Mouse (Mus musculus) A20 (cell line): ENCODE results near the gene Dmc1.

Experiments
- DNase-seq: peaks from one replicate; pipeline ENCODE4 v3.0.0-alpha.2; 2011; ENCODE audit warnings: low read depth, low spot score

Dmc1 gene

DNA sequence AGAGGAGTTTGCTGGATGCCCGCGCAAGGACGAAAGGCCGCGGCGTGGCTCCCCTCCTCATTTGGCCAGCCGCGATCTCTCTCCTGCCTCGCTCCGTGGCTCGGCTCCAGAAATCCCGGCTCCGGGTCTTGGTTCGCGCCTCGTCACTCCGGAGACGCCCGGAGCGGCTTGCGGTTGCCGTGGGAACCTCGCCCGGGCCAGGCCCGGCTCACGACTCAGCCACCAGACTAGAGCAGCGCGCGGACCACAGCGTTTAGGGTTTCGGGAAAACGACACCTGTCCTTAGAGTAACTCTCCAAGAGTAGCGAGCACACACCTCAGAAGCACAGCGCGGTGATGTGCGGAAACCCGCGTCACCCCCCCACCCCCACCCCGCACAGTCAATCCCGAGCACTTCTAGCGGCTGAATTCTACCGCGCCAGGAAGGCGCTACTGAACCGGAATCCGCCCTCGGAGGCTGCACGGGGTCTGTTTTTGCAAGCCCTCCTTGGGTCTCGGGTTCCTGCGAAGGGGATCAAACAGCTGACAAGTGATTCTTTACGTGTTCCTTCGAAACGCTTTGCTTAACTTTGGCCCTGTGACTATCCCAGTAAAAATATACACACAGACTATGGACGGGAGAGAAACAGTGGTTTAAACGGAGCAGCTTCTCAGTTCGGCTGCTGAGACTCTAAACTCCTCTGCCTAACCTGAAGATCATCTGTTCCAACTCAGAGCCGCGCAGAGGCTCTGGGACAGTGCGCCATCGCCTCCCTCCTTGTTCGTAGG lies 93.2 kb downstream of the Dmc1 start:
- no peak for DNase-seq
